Mouse (Mus musculus) central nervous system, embryonic 14 days (tissue): Measurements from ENCODE around the gene Ubr3. TPM values are rescaled to one million over a fixed set of nuclear protein-coding genes. Genes with fewer than 3 reads are reported as not detected.

Experiments
- polyA plus RNA-seq: library from polyadenylated mRNA; depleted of rRNA; stranded (reverse); fragments of >200 nt; gene quantifications from 2 replicates; pipeline ENCODE4 v1.2.3, GENCODE M21; 2012; rRNA removed

The Ubr3 gene
- 43.4 and 44.4 TPM in 2 replicates for polyA plus RNA-seq

DNA sequence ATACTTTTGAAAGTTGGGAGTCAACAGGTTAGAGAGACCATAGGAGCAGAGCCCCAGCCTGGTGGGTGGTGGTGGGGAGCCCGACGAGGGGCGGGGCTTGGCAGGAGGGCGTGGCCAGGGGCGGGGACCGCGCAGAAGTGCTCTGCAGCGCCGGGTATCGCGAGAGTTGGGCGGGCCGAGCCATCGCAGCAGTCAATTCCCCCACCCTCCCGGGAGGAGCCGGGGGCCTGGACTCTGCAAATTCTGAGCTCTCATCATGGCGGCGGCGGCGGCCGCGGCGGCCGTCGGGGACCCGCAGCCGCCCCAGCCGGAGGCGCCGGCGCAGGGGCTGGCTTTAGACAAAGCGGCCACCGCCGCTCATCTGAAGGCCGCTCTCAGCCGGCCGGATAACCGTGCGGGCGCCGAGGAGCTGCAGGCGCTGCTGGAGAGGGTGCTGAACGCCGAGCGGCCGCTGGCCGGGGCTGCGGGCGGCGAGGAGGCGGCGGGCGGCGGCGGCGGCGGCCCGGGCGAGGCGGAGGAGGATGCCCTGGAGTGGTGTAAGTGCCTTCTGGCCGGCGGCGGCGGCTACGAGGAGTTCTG is at the start of gene Ubr3:
TSS of gene Ubr3 (plus strand) at position 208 of the 579 bp plus-strand sequence.

DNA sequence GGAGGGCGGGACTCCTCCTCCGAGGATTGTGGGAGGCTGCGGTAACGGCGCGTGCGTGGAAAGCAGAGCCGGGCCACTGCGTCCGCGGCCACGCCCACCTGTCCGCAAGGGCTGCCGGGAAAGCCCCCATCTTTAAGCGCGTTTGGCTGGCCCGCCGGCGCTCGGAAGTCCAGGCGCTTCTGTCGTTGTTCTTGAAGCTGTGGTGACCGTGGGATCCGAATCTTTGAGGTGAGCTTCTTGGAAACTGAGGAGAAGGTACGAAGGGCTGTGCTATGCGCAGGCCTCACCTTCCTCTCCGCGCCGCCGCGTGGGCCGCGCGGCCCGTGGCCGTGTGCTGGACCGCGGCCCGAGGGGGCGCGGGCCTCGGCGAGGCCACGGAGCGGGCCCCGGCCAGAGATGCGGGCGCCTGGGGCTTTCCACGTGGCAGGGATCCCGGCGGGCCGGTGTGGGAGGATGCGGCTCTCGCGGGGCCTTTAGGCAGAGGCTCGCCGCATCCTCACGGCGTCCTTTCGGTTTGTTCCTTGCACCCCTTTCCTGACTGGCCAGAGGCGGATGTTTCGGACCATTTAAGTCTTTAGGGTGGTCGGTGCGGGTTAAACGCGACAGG is 35.5 kb upstream of the Ubr3 start, which contains the start of gene Ssb:
TSS of gene Ssb (plus strand) at position 78 of the 607 bp plus-strand sequence.

DNA sequence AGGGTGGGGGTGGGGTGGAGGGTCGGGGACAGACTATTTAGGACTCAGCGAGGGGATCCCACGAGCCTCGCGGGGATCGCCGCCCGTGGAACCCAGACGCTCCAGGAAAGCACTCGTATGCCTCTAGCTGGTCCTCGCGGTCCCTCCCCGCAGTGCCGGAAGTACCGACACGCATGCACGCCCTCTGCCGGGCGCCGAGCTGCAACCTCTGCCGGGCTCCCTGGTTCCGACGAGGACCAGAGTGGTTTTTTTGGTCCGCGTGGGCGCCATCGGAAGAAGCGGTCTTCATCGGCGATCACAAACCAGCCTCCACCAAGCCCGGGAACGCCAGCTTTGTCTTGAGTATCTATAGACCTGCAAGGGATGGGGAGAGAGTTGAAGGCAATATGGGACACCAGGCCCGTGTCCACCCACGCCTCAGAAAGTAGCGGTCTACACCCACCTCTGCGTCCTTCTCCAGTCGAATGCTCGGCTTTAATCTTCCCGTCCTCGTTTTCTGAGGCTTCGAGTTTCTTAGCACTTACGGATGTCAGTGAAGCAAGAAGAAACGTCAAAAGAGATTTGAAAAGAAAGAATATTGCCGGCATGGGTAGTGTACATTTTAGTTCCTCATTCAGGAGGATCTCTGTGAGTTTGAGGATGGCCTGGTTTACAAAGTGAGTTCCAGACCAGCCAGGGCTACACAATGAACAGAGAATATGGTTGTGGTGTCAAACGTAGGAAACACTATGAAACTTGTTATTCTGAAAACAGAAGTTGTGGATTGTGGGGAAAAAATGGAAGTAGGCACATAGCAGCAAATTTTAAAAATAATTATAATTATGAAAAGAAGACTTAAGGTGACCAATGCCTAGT is 11.4 kb upstream of the Ubr3 start, which contains the start of gene Mettl5:
TSS of gene Mettl5 (minus strand) at position 165 of the 855 bp plus-strand sequence.

DNA sequence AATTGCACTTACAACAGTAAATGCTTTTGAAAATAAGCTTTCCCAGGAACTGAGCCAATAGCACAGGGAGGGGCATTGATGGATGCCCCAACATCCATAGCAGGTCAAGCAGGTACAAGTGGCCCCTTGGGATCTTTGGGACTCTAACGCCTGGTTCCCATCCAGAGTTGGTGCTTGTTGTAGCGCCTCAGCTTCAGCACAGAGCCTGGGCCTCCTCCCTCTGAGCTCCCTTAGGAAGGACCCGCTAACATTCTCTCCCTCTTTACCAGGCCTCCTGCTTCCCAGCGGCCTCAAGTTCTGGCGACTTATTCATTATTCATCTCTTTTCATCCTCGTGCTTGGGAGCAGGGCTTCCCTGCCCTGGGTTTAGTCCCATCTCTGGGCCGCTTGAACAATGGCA is 141.7 kb downstream of the Ubr3 start, which contains the start of gene Myo3b:
TSS of gene Myo3b (plus strand) at position 375 of the 400 bp plus-strand sequence.

Other genes with a start within 250 kb of the Ubr3 start
- gene Klhl41, start 227.1 kb upstream of the Ubr3 start, polyA plus RNA-seq: 0.36 and 4.3 TPM in 2 replicates
- 13.1 and 14.6 TPM in 2 replicates for gene Fastkd1, start 183.7 kb upstream of the Ubr3 start, polyA plus RNA-seq
- gene Ppig, start 174.7 kb upstream of the Ubr3 start, polyA plus RNA-seq: 26.1 and 27.0 TPM in 2 replicates
- 3.9 and 4.9 TPM in 2 replicates for gene Ccdc173, start 107.7 kb upstream of the Ubr3 start, polyA plus RNA-seq
- 36.4 and 39.3 TPM in 2 replicates for gene Phospho2, start 107.6 kb upstream of the Ubr3 start, polyA plus RNA-seq
- 42.5 and 42.8 TPM in 2 replicates for gene Klhl23, start 75.3 kb upstream of the Ubr3 start, polyA plus RNA-seq
- 166 and 188 TPM in 2 replicates for gene Ssb, start 35.7 kb upstream of the Ubr3 start, polyA plus RNA-seq
- gene Mettl5, start 11.6 kb upstream of the Ubr3 start, polyA plus RNA-seq: 13.6 and 13.7 TPM in 2 replicates
- gene Myo3b, start 141.9 kb downstream of the Ubr3 start, polyA plus RNA-seq: 0.38 and 0.44 TPM in 2 replicates